Mouse (Mus musculus): ENCODE data around the gene Olfr1461.

Olfr1461 gene

DNA sequence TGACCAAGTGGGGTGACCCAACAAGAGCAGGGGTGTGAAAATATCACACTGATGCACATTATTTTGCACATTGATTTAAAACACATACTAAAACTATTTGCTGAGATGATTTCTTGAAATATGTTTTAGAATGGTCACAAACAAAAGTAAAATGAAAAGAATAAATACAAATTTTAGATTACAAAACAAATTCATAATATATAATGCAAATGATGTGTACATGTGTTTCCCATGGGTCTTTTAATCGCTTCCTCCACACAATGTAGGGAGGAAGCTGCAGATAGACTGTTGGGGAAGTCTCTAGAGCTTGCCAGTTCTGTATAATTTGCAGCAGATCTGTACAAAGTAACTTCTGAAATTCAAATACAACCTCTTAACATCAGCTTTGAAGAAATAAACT lies at the start of gene Olfr1461:
Gene Olfr1461 (plus strand): TSS at position 301 of the 400 bp plus-strand sequence.
- in situ Hi-C loops (cut with MseI, MboI) = no loop called here

DNA sequence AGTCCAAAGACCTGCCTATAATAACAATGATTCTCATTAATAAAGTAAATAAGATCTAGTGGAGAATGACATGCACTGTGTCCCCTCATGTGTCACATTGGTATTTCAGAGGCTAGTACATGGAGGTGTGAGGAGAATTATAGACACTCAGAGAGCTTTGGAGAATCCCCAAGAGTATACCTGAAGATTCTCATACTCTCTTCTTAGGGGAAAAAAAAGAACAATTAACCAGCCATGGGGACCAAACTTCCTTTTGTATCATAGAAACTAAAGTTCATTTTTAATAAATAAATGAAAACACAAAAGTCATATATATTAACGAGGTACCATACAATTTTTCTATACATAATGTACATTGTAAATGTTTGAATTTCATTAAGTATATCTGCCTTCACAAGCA lies 13.4 kb upstream of the Olfr1461 start, which contains the start of gene Olfr1459:
Gene Olfr1459 (minus strand): TSS at position 101 of the 400 bp plus-strand sequence.
- in situ Hi-C loops (cut with MseI, MboI) = no loop called here

- in situ Hi-C loops (cut with MseI, MboI) = no loop called here
These were observed 22.6 kb downstream of the Olfr1461 start, which contains the start of gene Olfr1462 for GRCm38 (mm10) chr19:13185434-13185833. Olfr1462 (plus strand) TSS chr19:13185734.
